Mouse (Mus musculus) liver, embryonic 15.5 days (tissue): ENCODE results near the gene Gm10428. TPM values are rescaled to one million over a fixed set of nuclear protein-coding genes. Genes with fewer than 3 reads are reported as not detected.
A peak's percentile ranks its signal among the peaks of the same experiment; 100 is the strongest.

Source experiments
- ATAC-seq: fragments of 200-750 bp; cut with Nextera tagmentation; 2 replicates; pipeline ENCODE4 v1.8.0; 2017; ENCODE audit warnings: moderate number of reproducible peaks, mild to moderate bottlenecking, moderate library complexity; ENCODE audit not compliant: insufficient read depth
- H3K27ac ChIP-seq: fragments of 300-500 bp; sonication (generic); replicated peaks from 2 replicates; pipeline ENCODE4 v1.5.1; 2015; ENCODE audit warnings: mild to moderate bottlenecking, inconsistent platforms
- H3K27me3 ChIP-seq: fragments of 300-500 bp; sonication (generic); 2 replicates; pipeline ENCODE4 v1.6.1; 2015; ENCODE audit warnings: mild to moderate bottlenecking, inconsistent platforms
- H3K36me3 ChIP-seq: fragments of 300-500 bp; sonication (generic); replicated peaks from 2 replicates; pipeline ENCODE4 v1.6.1; 2015; ENCODE audit warnings: moderate library complexity, mild to moderate bottlenecking, inconsistent platforms
- H3K4me1 ChIP-seq: fragments of 300-500 bp; sonication (generic); replicated peaks from 2 replicates; pipeline ENCODE4 v1.6.1; 2015; ENCODE audit warnings: inconsistent platforms
- H3K4me2 ChIP-seq: fragments of 300-500 bp; sonication (generic); 2 replicates; pipeline ENCODE4 v1.6.1; 2015; ENCODE audit warnings: moderate library complexity, mild to moderate bottlenecking, inconsistent platforms
- H3K4me3 ChIP-seq: fragments of 300-500 bp; sonication (generic); replicated peaks from 2 replicates; pipeline ENCODE4 v1.5.1; 2015; ENCODE audit warnings: mild to moderate bottlenecking, inconsistent platforms
- H3K9ac ChIP-seq: fragments of 300-500 bp; sonication (generic); 2 replicates; pipeline ENCODE4 v1.6.1; 2015; ENCODE audit warnings: moderate library complexity, mild to moderate bottlenecking, inconsistent platforms
- H3K9me3 ChIP-seq: fragments of 300-500 bp; sonication (generic); replicated peaks from 2 replicates; pipeline ENCODE4 v1.6.1; 2016; ENCODE audit warnings: inconsistent platforms
- WGBS: fragments of 180-500 bp; shearing (Covaris S2); methylation state at CpG from one replicate; pipeline ENCODE4 v1.1.7; 2015; ENCODE audit warnings: mixed read lengths; ENCODE audit not compliant: insufficient replicate concordance; 5-methylcytosine and 5-hydroxymethylcytosine counted together
- polyA plus RNA-seq: library from polyadenylated mRNA; unstranded; fragments of >200 nt; fragmentation: Nextera tagmentation; extraction: Ambion mirVana; gene quantifications from 2 replicates; pipeline ENCODE4 v1.2.1, GENCODE M21; 2015

The Gm10428 gene
- polyA plus RNA-seq, 1 experiment from 2014 or later, result not detected

GRCm38 (mm10) chr11:62788935-62789616 is 36.2 kb downstream of the Gm10428 start, which contains the start of gene Zfp286:
Gene Zfp286 (minus strand): TSS chr11:62789462.
- no peaks in the 10 kb centered on the region for H3K36me3 ChIP-seq
- H3K9me3 ChIP-seq, result no peaks in the 10 kb centered on the region
- H3K4me3 ChIP-seq, result peak within 1 kb of the TSS; percentile 53
- peaks cover 11% of the 10 kb centered on the region; the same call in 1 of the 2 replicates for H3K4me1 ChIP-seq
- H3K4me2 ChIP-seq, result peak within 1 kb of the TSS; percentile 74
- 0 out of 2 replicates have a peak within 1 kb of the TSS, but pooled peaks have one; percentile 15 for H3K9ac ChIP-seq
- no peak within 1 kb of the TSS for H3K27ac ChIP-seq
- no peak; the same call in 1 of the 2 replicates for ATAC-seq
- no peaks in the 10 kb centered on the region for H3K27me3 ChIP-seq
- 8% methylated on average over 34 of the region's 34 CpGs for WGBS

- H3K9ac ChIP-seq, result no peak overlapping the region
- H3K4me3 ChIP-seq, result peak overlapping the region; percentile 53
- no peaks in the 10 kb centered on the region for H3K9me3 ChIP-seq
- no peak overlapping the region for H3K27ac ChIP-seq
- no peaks in the 10 kb centered on the region for H3K36me3 ChIP-seq
- ATAC-seq, result no peak
- H3K4me2 ChIP-seq, result peak overlapping the region; percentile 74
- H3K27me3 ChIP-seq, result no peaks in the 10 kb centered on the region
- peaks cover 11% of the 10 kb centered on the region; the same call in 1 of the 2 replicates for H3K4me1 ChIP-seq
- WGBS, result 49% methylated on average over 3 of the region's 3 CpGs
These were observed 36.7 kb downstream of the Gm10428 start for GRCm38 (mm10) chr11:62789617-62789936.

Other genes with a start within 250 kb of the Gm10428 start
- gene Cenpv, start 213.8 kb upstream of the Gm10428 start, polyA plus RNA-seq, result 14.4 and 15.7 TPM in 2 replicates
- 1,540 and 1,587 TPM in 2 replicates for gene Ubb, start 201.9 kb upstream of the Gm10428 start, polyA plus RNA-seq
- 5.5 and 6.3 TPM in 2 replicates for gene Trpv2, start 178.6 kb upstream of the Gm10428 start, polyA plus RNA-seq
- gene Lrrc75a, start 104.6 kb upstream of the Gm10428 start, polyA plus RNA-seq, result 1.7 and 2.0 TPM in 2 replicates
- 7.2 and 7.8 TPM in 2 replicates for gene Mmgt2, start 104.4 kb upstream of the Gm10428 start, polyA plus RNA-seq
- 0.31 and 0.50 TPM in 2 replicates for gene Zfp287, start 21.2 kb upstream of the Gm10428 start, polyA plus RNA-seq
- 0.63 and 1.0 TPM in 2 replicates for gene Zfp286, start 36.4 kb downstream of the Gm10428 start, polyA plus RNA-seq
- gene Trim16, start 67.1 kb downstream of the Gm10428 start, polyA plus RNA-seq, result 0.48 and 0.79 TPM in 2 replicates
- gene Fbxw10, start 94.0 kb downstream of the Gm10428 start, polyA plus RNA-seq, result 0.07 and 0.28 TPM in 2 replicates
- gene Tvp23b, start 126.4 kb downstream of the Gm10428 start, polyA plus RNA-seq, result 27.0 and 29.6 TPM in 2 replicates
- not detected in 2 replicates for gene Cdrt4, start 198.1 kb downstream of the Gm10428 start, polyA plus RNA-seq